Mouse (Mus musculus): Measurements from ENCODE around the gene Erp27. TPM values are rescaled to one million over a fixed set of nuclear protein-coding genes. Genes with fewer than 3 reads are reported as not detected.
"Not testable (repeated sequence)": the region's sequence is repeated elsewhere in the genome, so short reads cannot be mapped to it uniquely, and the experiment has no call there.

Erp27 gene
- under 1 TPM; 0.15 to 0.27 TPM for total RNA-seq (2021)
- long read RNA-seq, experiment 1 = 0 reads
- long read RNA-seq, experiment 2, partial matches to known transcripts = 0 of 1 reads
- long read RNA-seq, experiment 2, other reads (novel, unspliced or antisense) = 0 of 1 reads

DNA sequence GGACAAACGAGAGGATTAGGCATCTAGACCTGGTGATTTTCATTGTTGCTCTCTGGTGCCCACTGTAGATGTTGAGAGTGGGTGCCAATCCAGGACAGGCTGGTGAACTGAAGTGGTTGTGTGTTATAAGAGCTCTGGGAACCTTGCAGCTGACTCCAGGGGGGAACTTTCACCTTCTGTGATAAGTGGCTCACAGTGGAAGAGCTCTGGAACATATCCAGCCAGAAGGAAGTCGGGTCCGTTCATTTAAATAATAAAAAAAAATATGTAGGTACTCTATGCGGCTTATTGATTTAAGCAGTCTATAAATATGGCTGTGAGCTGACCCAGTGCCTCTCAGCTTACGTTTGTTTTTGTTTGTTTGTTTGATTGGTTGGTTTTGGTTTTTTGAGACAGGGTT lies at the start of gene Erp27:
TSS of gene Erp27 (minus strand) at position 101 of the 400 bp plus-strand sequence.
- DNase-seq = no peak

DNA sequence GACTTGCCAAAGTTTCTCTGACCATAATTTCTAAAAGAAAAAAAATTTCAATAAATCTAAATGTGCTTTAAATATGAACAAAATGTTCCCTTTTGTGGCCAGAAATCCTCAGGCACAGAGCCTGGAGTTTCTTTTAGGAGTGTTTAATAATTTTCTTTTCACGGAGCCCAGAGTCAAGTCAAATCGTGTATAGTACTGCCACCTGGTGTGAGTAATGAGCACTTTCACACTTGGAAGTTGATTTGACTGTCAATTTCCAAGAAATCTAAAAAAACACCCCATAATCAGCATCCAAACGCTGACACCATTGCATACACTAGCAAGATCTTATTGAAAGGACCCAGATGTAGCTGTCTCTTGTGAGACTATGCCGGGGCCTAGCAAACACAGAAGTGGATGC lies 46.9 kb upstream of the Erp27 start:
- not testable (repeated sequence) for DNase-seq

DNA sequence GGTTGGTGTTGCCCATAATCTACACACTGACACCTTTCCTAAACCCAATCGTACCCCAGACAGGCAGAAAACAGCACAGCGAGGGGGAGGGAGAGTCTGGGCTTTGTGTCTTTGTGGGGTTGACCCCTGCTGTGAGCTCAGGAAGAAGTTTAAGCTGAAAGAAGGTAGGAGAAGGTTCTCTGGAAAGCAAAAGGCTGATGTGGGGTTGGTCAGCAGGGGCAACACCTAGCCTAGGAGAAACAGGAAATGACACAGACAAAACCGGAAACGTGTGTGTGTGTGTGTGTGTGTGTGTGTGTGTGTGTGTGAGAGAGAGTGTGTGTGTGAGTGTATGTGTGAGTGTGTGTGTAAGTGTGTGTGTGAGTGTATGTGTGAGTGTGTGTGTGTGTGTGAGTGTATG lies 45.5 kb upstream of the Erp27 start:
- no peak for DNase-seq

DNA sequence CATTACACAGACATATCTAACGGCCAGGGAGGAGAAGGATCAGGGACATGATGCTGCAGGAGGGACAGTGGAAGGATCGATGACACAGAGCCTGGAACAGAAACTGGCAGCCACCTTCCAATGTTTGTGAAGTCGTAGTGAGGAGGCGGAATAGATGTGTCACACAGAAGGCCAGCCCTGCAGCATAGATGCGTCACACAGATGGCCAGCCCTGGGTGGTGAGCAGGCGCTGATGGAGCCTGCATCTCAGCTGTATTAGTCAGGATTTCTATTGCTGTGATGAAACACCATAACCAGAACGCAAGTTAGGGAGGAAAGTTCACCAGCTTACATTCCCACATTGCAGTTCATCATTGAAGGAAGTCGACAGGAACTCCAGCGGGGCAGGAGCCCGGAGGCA lies 43.9 kb upstream of the Erp27 start:
- peak; percentile 26 for DNase-seq

DNA sequence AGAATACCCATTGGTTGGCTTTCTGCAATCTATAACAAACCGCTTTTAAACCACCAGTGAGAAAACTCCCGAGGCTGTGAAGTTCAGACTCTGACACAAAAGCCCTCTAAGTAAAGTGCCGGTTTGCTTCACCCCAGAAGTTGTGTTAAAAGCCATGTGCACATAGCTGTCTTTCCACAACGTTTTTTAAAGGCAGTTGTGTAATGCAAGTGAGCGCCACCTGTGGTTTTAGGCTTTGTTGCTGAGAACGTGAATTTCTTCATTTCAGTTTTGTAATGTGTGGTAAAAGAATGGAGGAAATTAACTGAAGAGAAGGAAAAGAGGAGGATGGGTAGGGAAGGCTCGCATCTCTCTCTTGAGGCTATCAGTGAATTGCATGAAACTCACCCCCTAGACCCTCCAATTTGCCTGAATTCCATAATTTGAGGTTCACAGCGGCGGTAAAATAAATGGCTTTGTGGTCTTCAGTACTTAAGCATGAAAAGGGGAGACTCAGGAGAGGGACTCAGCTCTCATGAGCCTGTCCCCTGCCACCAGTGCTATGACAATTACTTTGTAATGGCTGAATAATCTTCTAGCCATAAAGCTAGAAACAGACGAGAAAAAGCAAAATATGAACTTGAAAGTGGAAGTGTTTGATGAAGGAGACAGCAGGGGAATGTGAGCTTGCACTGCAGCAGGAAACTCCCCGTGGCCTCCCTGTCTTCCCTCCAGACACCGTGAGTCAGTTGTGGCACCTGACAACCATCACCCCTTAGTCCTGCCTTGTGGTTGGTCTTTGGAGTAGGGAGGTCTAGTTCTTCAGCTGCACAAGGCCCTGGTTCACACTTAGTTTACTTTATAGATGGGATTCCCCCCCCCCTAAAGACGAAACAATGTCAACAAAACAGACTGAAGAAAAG lies 42.9 kb upstream of the Erp27 start:
- no peak for DNase-seq

DNA sequence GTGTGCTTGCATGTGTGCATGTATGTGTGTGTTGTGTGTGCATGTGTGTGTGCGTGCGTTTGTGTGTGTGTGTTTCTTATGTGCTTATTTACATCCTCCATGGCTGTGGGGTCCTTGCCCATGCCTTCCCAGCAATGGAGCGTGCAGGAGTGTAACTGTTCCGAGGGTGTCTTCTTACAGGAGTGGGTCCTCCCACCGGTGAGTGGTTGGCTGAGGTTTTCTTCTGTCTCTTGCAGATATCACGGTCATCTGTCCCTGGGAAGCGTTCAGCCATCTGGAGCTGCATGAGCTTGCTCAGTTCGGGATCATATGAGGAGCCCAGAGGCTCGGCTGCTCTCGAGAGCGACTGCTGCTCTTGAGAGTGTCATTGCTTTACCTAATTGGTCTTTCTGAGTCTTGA lies 41.0 kb upstream of the Erp27 start:
- no peak for DNase-seq

DNA sequence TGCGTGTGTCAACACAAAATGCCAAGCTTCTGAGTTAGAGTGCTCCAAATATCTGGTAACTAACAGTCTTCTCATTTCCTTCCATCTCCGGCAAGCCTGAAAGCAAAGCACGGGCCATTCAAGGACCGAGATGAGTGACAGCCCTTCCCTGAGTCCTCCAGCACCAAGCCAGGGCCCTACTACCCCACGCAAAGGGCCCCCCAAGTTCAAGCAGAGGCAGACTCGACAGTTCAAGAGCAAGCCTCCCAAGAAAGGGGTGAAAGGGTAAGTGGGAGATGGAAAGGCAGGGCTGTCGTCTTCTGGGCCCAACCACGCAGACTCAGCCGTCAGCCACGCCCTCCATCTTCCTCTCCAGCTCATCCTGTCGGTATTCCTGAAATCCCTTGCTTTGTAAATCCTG lies 37.2 kb upstream of the Erp27 start:
- DNase-seq = no peak

DNA sequence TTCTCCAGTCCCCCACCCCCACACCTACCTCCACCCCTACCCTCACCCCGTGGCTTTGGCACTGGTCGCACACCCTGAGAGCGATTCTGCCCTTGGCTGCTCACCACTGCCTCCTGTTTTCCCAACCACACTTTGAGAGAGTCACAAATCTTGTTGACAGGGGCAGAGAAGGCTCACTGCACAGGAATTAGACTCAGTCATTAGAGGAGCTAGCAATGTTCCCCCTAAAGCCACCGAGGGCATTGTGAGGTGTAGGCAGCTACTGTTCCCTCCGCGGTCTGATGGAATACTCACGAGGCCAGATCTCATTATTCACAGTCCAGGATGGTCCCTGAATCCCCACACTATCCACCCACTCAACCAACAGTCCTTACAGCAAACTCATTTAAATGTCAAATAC lies 35.1 kb upstream of the Erp27 start:
- DNase-seq = no peak

DNA sequence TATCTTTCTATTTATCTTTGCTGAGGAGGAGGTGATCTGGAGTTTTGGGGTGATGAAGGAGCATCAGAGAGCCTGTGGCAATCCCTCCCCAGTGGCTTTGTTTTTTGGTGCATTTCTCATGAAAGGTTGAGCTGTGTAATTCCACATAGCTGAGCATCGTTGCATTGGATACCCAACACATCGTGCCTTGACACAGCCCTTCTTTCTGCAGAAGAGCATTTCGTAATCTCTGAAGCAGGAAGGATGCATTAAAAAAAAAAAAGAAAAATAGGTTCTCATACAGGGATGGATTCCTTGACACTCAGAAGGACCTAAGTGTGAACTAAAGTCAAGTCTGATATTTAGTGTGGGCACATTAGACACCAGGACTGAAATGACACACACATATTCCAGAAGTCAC lies 33.3 kb upstream of the Erp27 start:
- no peak for DNase-seq

DNA sequence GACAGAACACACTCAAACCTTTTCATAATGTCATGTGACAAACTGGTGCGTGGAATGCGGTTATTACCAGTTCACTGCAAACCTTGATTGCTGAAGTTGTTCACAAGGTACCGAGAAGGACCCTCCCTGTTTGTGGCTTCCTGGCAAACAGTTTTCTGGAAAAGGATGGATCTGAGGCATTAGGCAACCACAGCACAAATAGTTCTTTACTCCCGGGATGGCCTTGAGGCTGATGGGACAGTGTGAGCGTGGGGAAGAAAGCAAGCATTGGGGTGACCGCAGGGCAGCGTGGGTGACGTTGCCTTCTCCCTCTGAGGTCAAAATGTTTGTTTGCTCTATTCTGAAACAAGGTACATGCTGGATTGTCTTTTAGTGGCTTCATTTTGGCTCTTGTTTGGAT lies 32.7 kb upstream of the Erp27 start:
- DNase-seq = no peak

DNA sequence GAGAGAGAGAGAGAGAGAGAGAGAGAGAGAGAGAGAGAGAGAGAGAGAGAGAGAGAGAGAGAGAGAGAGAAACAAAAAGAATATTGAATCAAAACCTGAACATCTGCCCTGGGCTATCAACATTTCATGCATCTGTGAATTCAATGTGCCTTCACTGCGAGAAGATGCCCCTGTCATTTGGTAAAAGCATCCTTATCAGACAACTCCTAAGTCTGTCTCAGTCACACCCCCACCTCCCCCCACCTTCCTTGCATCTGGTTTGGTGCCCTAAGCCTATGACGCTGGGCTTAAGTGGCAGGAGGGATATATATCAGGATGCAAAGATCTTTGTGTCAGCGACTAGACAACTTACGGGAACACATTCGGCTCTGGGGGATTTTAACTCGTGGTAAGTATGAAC lies 32.2 kb upstream of the Erp27 start:
- DNase-seq = no peak

DNA sequence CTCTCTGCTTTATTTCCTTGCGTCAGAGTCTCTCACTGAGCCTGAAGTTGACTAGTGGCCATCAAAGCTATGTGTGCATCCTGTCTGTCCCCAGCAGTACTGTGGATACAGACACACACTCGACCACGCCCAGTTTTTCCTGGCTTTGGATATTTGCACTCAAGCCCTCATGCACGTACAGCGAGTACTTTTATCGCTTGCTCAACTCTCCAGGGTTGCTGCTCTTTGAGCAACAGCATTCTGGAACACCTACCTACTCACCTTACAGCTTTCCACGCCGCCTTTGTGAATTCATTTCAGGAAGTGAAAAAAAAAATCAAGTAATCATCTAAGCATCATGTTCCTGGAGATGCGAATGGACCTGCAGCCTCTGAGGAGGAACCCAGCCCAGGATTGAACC lies 30.9 kb upstream of the Erp27 start:
- DNase-seq = no peak

DNA sequence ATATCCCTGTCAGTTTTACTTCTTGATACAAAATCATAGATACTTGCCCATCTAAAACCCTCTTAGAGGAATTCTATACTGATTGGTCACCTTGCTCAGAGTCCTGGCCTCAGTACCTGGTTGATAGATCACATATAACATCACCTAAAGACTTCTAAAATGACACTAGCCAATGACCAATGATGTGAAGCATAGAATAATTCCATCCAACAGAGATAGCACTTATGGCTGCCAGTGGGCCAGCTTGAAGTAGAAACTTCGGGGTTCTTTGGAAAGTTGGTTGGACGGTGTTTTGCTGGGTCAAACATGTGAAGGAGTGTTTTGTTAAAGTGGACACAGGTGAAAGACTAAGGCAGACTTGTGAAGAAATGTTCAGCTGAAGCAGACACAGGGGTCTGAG lies 28.2 kb upstream of the Erp27 start:
- no peak for DNase-seq

DNA sequence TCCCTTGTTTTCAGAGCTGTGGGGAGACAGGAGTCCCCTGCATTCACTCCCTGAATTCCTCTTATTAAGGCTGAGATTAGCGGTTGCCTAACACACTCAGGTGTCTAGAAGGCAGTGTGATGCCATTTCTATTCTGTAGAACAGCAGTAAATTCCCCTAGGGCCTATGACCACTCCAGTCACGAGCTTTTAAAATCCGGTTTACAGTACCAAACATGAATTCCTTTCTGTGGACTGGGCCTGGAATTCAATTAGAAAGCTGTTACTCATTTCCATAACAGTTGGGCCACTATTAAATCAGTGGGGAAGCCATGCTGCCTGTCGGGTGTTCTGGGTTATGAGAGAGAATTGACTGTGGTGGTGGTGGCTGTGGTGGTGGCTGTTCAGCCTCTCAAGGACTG lies 25.7 kb upstream of the Erp27 start:
- no peak for DNase-seq

DNA sequence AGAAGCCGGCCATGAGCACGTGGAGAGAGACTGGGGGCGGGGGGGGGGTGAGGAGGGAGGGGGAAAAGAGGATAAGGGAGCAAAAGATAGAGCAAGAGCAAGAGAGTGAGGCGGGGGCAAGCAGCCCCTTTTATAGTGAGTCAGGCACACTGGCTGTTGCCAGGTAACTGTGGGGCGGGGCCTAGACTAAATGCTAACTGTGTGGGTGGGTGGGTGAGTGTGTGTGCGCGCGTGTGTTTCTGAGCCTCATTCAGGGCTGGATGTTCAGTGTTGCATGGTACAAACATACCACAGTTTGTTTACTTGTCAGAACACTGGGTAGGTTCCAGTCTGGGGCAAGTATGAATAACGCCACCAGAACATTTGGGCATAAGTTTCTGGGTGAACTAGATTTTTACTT lies 25.0 kb upstream of the Erp27 start:
- no peak for DNase-seq

DNA sequence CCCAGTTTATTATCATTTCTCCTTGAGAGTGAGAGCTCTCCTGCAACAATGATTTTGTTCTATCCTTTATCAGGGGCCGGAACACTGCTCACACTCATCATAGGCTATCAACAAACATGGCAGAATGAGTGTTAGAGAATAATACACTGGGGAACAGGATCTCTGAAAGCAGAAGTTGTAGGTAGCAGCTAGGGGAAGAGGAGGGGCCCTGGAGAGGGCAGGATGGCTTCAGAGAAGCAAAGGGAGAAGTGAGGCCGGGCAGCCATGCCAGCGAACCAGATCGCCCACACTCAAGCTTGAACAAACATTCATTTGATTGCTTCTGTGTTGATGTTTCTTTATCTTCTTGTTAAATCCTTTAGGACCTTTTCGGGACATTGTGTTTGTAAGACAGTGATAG lies 24.3 kb upstream of the Erp27 start:
- no peak for DNase-seq

DNA sequence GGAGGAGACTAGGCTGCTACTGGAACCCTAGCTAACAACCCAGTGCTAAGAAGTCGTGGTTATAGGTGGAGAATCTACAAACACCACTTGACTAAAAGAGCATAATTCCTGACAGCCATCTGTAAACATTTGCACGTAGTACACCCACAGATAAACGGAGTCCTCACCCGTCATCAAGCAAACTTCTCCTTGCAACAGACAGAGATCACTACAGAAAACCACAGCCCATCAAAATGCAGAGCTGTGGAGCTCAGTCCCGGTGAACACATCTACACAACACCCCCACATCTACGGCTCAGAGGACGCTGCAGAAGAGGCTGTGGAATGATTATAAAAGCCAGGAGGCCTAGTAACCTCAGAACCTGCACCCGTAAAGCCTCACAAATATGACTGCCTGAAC lies 22.5 kb upstream of the Erp27 start:
- no peak for DNase-seq

DNA sequence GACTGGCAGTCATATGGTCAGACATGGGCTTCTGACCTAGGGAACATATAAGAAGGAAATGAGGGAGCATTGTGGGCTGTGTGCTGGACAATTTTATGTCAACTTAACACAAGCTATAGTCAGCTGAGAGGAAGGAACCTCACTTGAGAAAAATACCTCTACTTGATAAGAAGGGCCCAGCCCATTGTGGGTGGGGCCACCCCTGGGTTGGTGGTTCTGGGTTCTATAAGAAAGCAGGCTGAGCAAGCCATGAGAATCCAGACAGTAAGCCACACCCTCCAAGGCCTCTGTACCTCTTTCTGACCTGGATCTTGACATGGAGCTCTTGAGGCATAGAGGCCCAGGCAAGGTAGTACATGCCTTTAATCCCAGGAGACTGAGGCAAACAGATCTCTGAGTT lies 21.4 kb upstream of the Erp27 start:
- DNase-seq = no peak

DNA sequence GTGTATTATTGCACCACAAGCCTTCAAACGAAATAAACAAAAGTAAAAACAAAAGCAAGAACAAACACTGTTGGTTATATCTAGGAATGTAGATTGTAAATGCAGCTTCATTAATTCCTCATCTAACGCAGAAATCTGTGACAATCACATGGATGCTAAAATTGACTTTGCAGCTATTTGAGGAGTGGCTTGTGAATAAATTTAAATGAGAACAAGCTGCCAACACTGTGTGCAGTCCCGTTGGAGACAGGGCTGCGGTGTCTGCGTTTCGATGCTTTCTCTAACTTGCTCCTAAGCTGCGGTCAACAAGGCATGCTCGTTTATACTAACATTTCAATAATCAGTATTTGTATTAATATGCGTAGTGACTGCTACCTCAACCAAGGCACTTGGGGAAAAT lies 20.3 kb upstream of the Erp27 start:
- DNase-seq = no peak

DNA sequence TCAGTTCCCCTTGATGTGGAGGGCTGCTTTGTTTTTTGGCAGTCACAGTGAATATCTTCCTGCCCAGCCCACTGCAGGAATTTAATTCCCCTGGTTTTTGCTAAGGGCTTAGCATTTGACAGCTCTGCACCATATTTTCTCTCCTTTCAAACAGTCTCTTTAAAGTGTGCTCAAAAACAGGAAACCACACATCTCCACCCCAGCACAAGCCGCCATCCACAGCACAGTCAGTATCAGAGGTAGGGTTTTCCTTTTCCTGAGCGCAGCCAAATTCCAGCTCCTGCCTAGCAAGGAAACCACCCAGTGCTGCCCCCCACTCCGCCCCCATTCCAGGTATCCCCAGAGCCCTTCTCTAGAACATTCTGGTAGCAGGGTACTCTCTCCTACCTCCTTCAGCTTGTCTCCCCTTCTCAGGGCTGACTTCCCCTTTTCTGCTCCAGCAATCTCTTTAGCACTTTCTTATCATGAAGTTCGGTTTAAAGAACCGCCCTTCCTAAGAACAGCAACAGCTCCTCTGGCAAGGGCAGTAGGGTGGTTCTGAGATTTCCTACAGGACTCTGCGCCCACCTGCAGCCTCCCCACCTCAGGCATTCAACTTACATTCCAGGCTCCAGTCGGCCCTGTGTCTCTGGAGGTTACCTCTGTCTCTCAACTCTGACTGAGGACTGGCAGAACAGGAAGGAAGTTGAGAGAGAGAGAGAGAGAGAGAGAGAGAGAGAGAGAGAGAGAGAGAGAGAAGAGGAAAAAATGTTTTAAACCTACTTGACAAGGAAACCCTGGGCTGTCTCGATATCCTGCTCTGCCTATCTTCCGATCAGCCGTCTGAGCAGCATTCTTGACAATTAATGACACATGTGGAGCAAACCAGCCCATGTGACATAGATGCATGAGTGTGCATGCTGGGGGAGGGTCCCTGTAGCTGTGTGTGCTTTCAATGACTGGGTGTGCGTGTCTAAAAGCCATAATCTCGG lies 19.4 kb upstream of the Erp27 start, which contains the start of gene Arhgdib:
TSS of gene Arhgdib (minus strand) at position 849 of the 971 bp plus-strand sequence.
- no peak for DNase-seq

DNA sequence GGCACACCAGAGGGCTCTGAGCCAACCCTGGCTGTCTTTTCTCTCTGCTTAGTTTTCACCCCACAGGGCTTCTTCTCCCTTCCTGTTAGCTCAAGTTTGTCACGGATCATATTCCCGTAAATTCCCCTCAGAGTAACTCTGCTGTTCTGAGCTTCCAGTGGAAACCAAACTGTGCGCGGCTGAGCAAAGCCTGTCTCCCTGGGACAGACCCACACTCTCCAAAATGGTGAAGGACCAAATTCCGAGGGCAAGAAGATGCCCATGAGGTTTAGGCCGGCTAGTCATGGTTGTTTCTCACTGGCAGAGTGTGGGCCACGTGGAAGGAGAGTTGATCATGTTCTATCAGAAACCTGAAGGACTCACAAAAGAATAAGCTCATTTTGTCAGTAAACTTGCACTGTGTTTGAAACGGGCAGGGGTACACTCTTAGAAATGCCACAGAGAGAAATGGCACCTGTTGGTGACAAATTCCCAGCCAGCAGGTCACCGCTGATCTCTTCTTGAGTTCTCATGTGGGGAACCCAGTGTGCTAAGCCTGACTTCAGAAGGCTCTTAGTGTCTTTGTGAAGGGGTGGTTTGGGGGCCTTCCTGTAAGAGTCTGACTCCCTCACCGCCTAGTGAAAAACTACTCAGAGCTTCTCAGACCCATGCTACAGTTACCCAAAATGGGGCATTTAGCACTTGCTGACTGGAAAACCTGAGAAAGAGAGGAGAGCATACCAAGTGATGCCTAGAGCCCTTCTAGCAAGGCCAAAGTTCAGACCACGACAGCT lies 18.4 kb upstream of the Erp27 start:
- DNase-seq = peak; percentile 40

Measured in adrenal gland, postnatal 10 days (tissue).